ENCODE assay signal across 31 mouse cellular contexts in the genomic region with DNA sequence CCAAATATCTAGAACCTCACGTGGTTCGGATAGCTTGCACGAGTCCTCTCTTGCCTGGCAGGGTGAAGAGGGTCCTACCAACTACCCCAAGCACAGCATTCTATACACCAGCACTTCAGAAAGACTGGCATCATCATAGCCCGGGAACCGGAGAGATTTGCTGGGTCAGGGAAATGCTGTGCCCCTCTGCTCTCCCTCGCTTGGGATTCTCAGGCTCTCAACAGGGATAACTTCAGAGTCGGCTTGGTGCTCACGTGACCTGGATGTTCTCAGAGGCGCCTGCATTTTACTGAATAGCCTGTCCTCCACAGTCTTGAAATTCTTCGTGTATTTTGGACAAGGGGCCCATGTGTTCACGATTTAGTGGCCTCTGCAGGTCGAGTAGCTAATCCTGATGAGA. TPM values are rescaled to one million over a fixed set of nuclear protein-coding genes. Genes with fewer than 3 reads are reported as not detected.
DNase-seq lines count a peak whose midpoint lies in the region; ATAC-seq and TF ChIP-seq lines count a peak whose summit lies in the region.
"Had no signal": no experiment of that assay in that cellular context is flagged by ENCODE, and none has a peak within 500 bp of the region (broad histone marks: within the 10 kb centered on the region; RNA-seq: fewer than 3 reads in every experiment).

No protein-coding gene starts in this region.

- intact Hi-C loops in heart, postnatal 14 days (cut with DNase I): no loop called here
- intact Hi-C loops in heart, postnatal 25 days (cut with DNase I): no loop called here

- H3K4me1 ChIP-seq in heart, embryonic 11.5 days (ENCODE audit: control insufficient read depth, insufficient read depth, low read length): peaks cover 20% of the 10 kb centered on the region
- peaks cover 29 to 37% of the 10 kb centered on the region in 2 experiments for H3K4me1 ChIP-seq in heart, embryonic 14.5 days (ENCODE audit: control insufficient read depth in 2 of 2, insufficient read depth in 2 of 2, low read length in 2 of 2)
- peaks cover 11% of the 10 kb centered on the region for H3K4me1 ChIP-seq in heart, postnatal 0 days (ENCODE audit: control insufficient read depth, insufficient read depth)
- H3K4me1 ChIP-seq: embryonic facial prominence, embryonic 13.5 days; forebrain, embryonic 12.5 days; forebrain, embryonic 15.5 days had no signal

- no peak for TF ChIP-seq CTCF in heart, postnatal 0 days (IDR thresholded peaks at IDR 0.05; ENCODE audit: low read depth)

- H3K36me3 ChIP-seq in heart, embryonic 11.5 days (ENCODE audit: control insufficient read depth, insufficient read depth, low read length): no peaks in the 10 kb centered on the region
- H3K36me3 ChIP-seq in heart, embryonic 14.5 days (ENCODE audit: control insufficient read depth, insufficient read depth, low read length): no peaks in the 10 kb centered on the region
- no peaks in the 10 kb centered on the region for H3K36me3 ChIP-seq in heart, postnatal 0 days (replicated peaks; ENCODE audit: control insufficient read depth, insufficient read depth, low read length)
- H3K36me3 ChIP-seq: embryonic facial prominence, embryonic 10.5 days; embryonic facial prominence, embryonic 13.5 days; forebrain, embryonic 12.5 days; forebrain, embryonic 15.5 days; G1E; hindbrain, embryonic 10.5 days; hindbrain, embryonic 13.5 days; intestine, embryonic 15.5 days had no signal

- peak overlapping the region; percentile 36 for H3K27ac ChIP-seq in heart, embryonic 11.5 days (ENCODE audit: low read depth, low read length)
- peak overlapping the region; percentile 87 to 89 for H3K27ac ChIP-seq in heart, embryonic 14.5 days (replicated peaks in 1 of 2; ENCODE audit: control insufficient read depth in 1 of 2, insufficient read depth in 1 of 2, low read depth in 2 of 2, low read length in 2 of 2)
- H3K27ac ChIP-seq in heart, postnatal 0 days (ENCODE audit: low read depth): peak overlapping the region; percentile 79
- H3K27ac ChIP-seq: embryonic facial prominence, embryonic 10.5 days; embryonic facial prominence, embryonic 13.5 days; forebrain, embryonic 12.5 days; forebrain, embryonic 15.5 days; hindbrain, embryonic 10.5 days; intestine, embryonic 15.5 days; kidney, postnatal 0 days had no signal

- H3K27me3 ChIP-seq in heart, embryonic 11.5 days (ENCODE audit: control insufficient read depth, insufficient read depth, low read length): no peaks in the 10 kb centered on the region
- H3K27me3 ChIP-seq in heart, embryonic 14.5 days (ENCODE audit: control insufficient read depth, insufficient read depth, low read length): no peaks in the 10 kb centered on the region
- H3K27me3 ChIP-seq in heart, postnatal 0 days (ENCODE audit: control insufficient read depth, insufficient read depth, low read length): no peaks in the 10 kb centered on the region
- H3K27me3 ChIP-seq: CH12.LX; embryonic facial prominence, embryonic 13.5 days; forebrain, embryonic 12.5 days; forebrain, embryonic 15.5 days; intestine, embryonic 15.5 days; Patski had no signal

- no peak overlapping the region for H3K4me2 ChIP-seq in heart, embryonic 11.5 days
- H3K4me2 ChIP-seq in heart, embryonic 14.5 days (ENCODE audit: low read length): peak overlapping the region; percentile 32
- no peak overlapping the region for H3K4me2 ChIP-seq in heart, postnatal 0 days (ENCODE audit: low read depth, low read length)
- H3K4me2 ChIP-seq: embryonic facial prominence, embryonic 13.5 days; forebrain, embryonic 12.5 days; forebrain, embryonic 15.5 days; hindbrain, embryonic 13.5 days; intestine, embryonic 15.5 days had no signal

- DNase-seq in heart, adult 18-20 months: no peak
- no peak for DNase-seq in heart, postnatal 14 days
- DNase-seq in heart, postnatal 0 days (ENCODE audit: low spot score): peak; percentile 31
- DNase-seq in heart, postnatal 25 days (ENCODE audit: low spot score): no peak
- peak; percentile 20 for DNase-seq in heart, postnatal 4 days
- no peak for DNase-seq in adrenal gland, adult 2 months
- DNase-seq: adrenal gland, postnatal 14 days; B cell, adult 2 months; cerebellum, adult 11 months; cerebellum, adult 8-10 months; cerebellum, postnatal 10 days; cerebellum, postnatal 36 days; embryo, embryonic 11 days; gastrocnemius, postnatal 25 days had no signal

- ATAC-seq in heart, embryonic 11.5 days (replicated peaks; ENCODE audit: insufficient number of reproducible peaks, low FRiP score, low TSS enrichment): no peak
- ATAC-seq in heart, embryonic 14.5 days (ENCODE audit: insufficient number of reproducible peaks, insufficient read depth, low FRiP score, low read depth): peak; percentile 20; the same call in 1 of the 2 replicates
- peak; percentile 64 for ATAC-seq in heart, postnatal 0 days (ENCODE audit: insufficient read depth, low read depth)
- ATAC-seq: forebrain, embryonic 15.5 days; hindbrain, embryonic 16.5 days; Patski had no signal

- H3K4me3 ChIP-seq in heart, embryonic 11.5 days (ENCODE audit: low read depth, low read length): no peak overlapping the region
- H3K4me3 ChIP-seq in heart, embryonic 14.5 days (ENCODE audit: control insufficient read depth in 1 of 2, insufficient read depth in 1 of 2, low read depth in 1 of 2, low read length in 2 of 2): no peak overlapping the region
- no peak overlapping the region for H3K4me3 ChIP-seq in heart, postnatal 0 days (ENCODE audit: low read depth, low read length)
- H3K4me3 ChIP-seq: embryonic facial prominence, embryonic 10.5 days; embryonic facial prominence, embryonic 13.5 days; erythroblast, embryonic 14.5 days; forebrain, embryonic 12.5 days; forebrain, embryonic 15.5 days; hindbrain, embryonic 10.5 days; hindbrain, embryonic 13.5 days; intestine, embryonic 15.5 days had no signal

- H3K9ac ChIP-seq in heart, embryonic 11.5 days (ENCODE audit: low read depth, low read length): no peak overlapping the region
- no peak overlapping the region for H3K9ac ChIP-seq in heart, embryonic 14.5 days (ENCODE audit: low read length)
- H3K9ac ChIP-seq in heart, postnatal 0 days (replicated peaks; ENCODE audit: low read depth, low read length): no peak overlapping the region
- H3K9ac ChIP-seq: embryonic facial prominence, embryonic 13.5 days; forebrain, embryonic 12.5 days; forebrain, embryonic 15.5 days; hindbrain, embryonic 13.5 days; intestine, embryonic 15.5 days had no signal

- WGBS in heart, embryonic 11.5 days (ENCODE audit: insufficient replicate concordance): 57% methylated on average over 12 of the region's 12 CpGs
- 40% methylated on average over 12 of the region's 12 CpGs for WGBS in heart, embryonic 14.5 days
- WGBS in heart, postnatal 0 days: 43% methylated on average over 12 of the region's 12 CpGs

- no peak for TF ChIP-seq EP300 in heart, postnatal 0 days (IDR thresholded peaks at IDR 0.05; ENCODE audit: low read depth)

- no peaks in the 10 kb centered on the region for H3K9me3 ChIP-seq in heart, embryonic 11.5 days (replicated peaks; ENCODE audit: control insufficient read depth, low read length)
- H3K9me3 ChIP-seq in heart, embryonic 14.5 days (ENCODE audit: control insufficient read depth, low read length): no peaks in the 10 kb centered on the region
- H3K9me3 ChIP-seq in heart, postnatal 0 days (replicated peaks; ENCODE audit: control insufficient read depth, low read length): no peaks in the 10 kb centered on the region
- H3K9me3 ChIP-seq: embryonic facial prominence, embryonic 10.5 days; embryonic facial prominence, embryonic 13.5 days; forebrain, embryonic 12.5 days; forebrain, embryonic 15.5 days; G1E; hindbrain, embryonic 10.5 days; hindbrain, embryonic 13.5 days; intestine, embryonic 15.5 days had no signal

RNA-seq across cellular contexts. Expression of a gene that starts 23.0 kb away (rescaled TPM):
- polyA plus RNA-seq in heart, embryonic 11.5 days (2014; fragmentation: Nextera tagmentation; extraction: Ambion mirVana): 39.9 and 49.7 TPM in 2 replicates
- under 1 TPM; 0.10 to 0.41 TPM for total RNA-seq in heart, adult 18-20 months (2021)
- 46.3 and 51.9 TPM in 2 replicates for polyA plus RNA-seq in heart, embryonic 14.5 days (2014; fragmentation: Nextera tagmentation; extraction: Ambion mirVana)
- total RNA-seq in heart, postnatal 14 days (2021): 1 to 10 TPM; 1.0 to 1.1 TPM
- total RNA-seq in heart, postnatal 0 days (2014; rRNA removed; ENCODE audit: low replicate concordance): 38.9 and 54.8 TPM in 2 replicates
- 34.3 and 34.4 TPM in 2 replicates for polyA plus RNA-seq in heart, postnatal 0 days (2015; fragmentation: Nextera tagmentation; extraction: Ambion mirVana)
- under 1 TPM; 0.36 to 0.65 TPM for total RNA-seq in heart, postnatal 25 days (2021)
- total RNA-seq in heart, postnatal 4 days (2021): 10 to 100 TPM; 10.0 to 12.0 TPM
- total RNA-seq in adrenal gland, adult 2 months (2021): under 1 TPM; 0.10 to 0.12 TPM
- 0.39 and 0.76 TPM in 2 replicates for polyA plus RNA-seq in adrenal gland, adult 2 months (2012; rRNA removed)
- total RNA-seq: adrenal gland, adult 18-20 months; CH12.LX had no signal
- polyA plus RNA-seq: G1E had no signal

RNA-seq across cellular contexts. Expression of a gene that starts 48.2 kb away (rescaled TPM):
- polyA plus RNA-seq in heart, embryonic 11.5 days (2014; fragmentation: Nextera tagmentation; extraction: Ambion mirVana): 0.25 and 0.27 TPM in 2 replicates
- total RNA-seq in heart, adult 18-20 months (2021): under 1 TPM in 1 of 2 experiments, not detected in 1; 0.57 TPM
- 0.23 and 0.47 TPM in 2 replicates for polyA plus RNA-seq in heart, embryonic 14.5 days (2014; fragmentation: Nextera tagmentation; extraction: Ambion mirVana)
- total RNA-seq in heart, postnatal 14 days (2021): under 1 TPM; 0.12 to 0.29 TPM
- not detected in 2 replicates for total RNA-seq in heart, postnatal 0 days (2014; rRNA removed; ENCODE audit: low replicate concordance)
- 0.14 and 0.21 TPM in 2 replicates for polyA plus RNA-seq in heart, postnatal 0 days (2015; fragmentation: Nextera tagmentation; extraction: Ambion mirVana)
- under 1 TPM in 1 of 2 experiments, not detected in 1; 0.42 TPM for total RNA-seq in heart, postnatal 25 days (2021)
- total RNA-seq in heart, postnatal 4 days (2021): under 1 TPM; 0.36 to 0.74 TPM
- not detected for total RNA-seq in adrenal gland, adult 2 months (2021)
- not detected in 2 replicates for polyA plus RNA-seq in adrenal gland, adult 2 months (2012; rRNA removed)
- polyA plus RNA-seq: cortical plate, adult 2 months; erythroblast, embryonic 14.5 days; forebrain, embryonic 15.5 days; G1E had no signal

Comparison
In these comparisons a context has a peak if more than half of its experiments do, and no peak if none do; other contexts are left out.
1. DNase-seq: peak in heart, postnatal 0 days (single experiment) and heart, postnatal 4 days (single experiment); none in heart, adult 18-20 months (0 of 2), heart, postnatal 14 days (0 of 2), heart, postnatal 25 days (single experiment) and adrenal gland, adult 2 months (single experiment).
2. RNA of a gene that starts 23.0 kb away (total RNA-seq): 38.9 to 54.8 TPM in heart, postnatal 0 days and 10.0 to 12.0 TPM in heart, postnatal 4 days; 1.0 to 1.1 TPM in heart, postnatal 14 days, 0.36 to 0.65 TPM in heart, postnatal 25 days, 0.10 to 0.41 TPM in heart, adult 18-20 months and 0.10 to 0.12 TPM in adrenal gland, adult 2 months; every median in the first group is over 4 times any median in the second.
3. H3K27ac ChIP-seq: peak in every context shown above with its lines; median percentile 88 in heart, embryonic 14.5 days; 79 in heart, postnatal 0 days; 36 in heart, embryonic 11.5 days.